ENCODE assay signal across 8 mouse cellular contexts in genomic region chr2:104027458-104028138, GRCm38 (mm10). TPM values are rescaled to one million over a fixed set of nuclear protein-coding genes. Genes with fewer than 3 reads are reported as not detected.
A peak's percentile ranks its signal among the peaks of the same experiment; 100 is the strongest.
DNase-seq lines count a peak whose midpoint lies in the region; ATAC-seq and TF ChIP-seq lines count a peak whose summit lies in the region.

Gene Fbxo3 (plus strand): TSS chr2:104027721.

- H3K27ac ChIP-seq in cerebellum, adult 2 months (ENCODE audit: insufficient read depth, low read length): peak within 1 kb of the TSS; percentile 91
- peak within 1 kb of the TSS; percentile 68 for H3K27ac ChIP-seq in lung, embryonic 14.5 days (ENCODE audit: low read depth)

- 2% methylated on average over 36 of the region's 44 CpGs for WGBS in cerebellum, adult 2 months
- WGBS in lung, embryonic 14.5 days: under 1% methylated on average over 30 of the region's 44 CpGs

- peak; percentile 78 for ATAC-seq in G1E (ENCODE audit: extremely low read depth, insufficient number of reproducible peaks, low FRiP score, poor library complexity, severe bottlenecking)
- ATAC-seq in lung, embryonic 14.5 days (ENCODE audit: insufficient read depth): peak; percentile 97
- ATAC-seq in neutrophil, adult 5-6 weeks (ENCODE audit: extremely low read depth, insufficient number of reproducible peaks, low FRiP score, poor library complexity, severe bottlenecking): peak; percentile 82

- DNase-seq in G1E (ENCODE audit: low spot score): peak; percentile 94
- DNase-seq in cerebellum, adult 2 months: peak; percentile 91 to 93
- peak; percentile 51 for DNase-seq in forelimb bud, embryonic 11.5 days (ENCODE audit: low read depth, low spot score)
- peak; percentile 92 for DNase-seq in heart, postnatal 4 days
- peak; percentile 75 to 76 for DNase-seq in layer of hippocampus, adult 8-10 months (ENCODE audit: low spot score in 2 of 2)
- peak; percentile 85 for DNase-seq in lung, embryonic 14.5 days
- DNase-seq in thymus, adult 18-20 months: peak; percentile 84

- peak within 1 kb of the TSS; percentile 89 for H3K9ac ChIP-seq in lung, embryonic 14.5 days

- H3K36me3 ChIP-seq in G1E (replicated peaks): peaks cover 25% of the 10 kb centered on the region
- H3K36me3 ChIP-seq in lung, embryonic 14.5 days (ENCODE audit: insufficient read depth): no peaks in the 10 kb centered on the region

- peak within 1 kb of the TSS; percentile 77 for H3K4me2 ChIP-seq in lung, embryonic 14.5 days

- TF ChIP-seq POLR2A in cerebellum, adult 2 months (IDR thresholded peaks at IDR 0.05; ENCODE audit: borderline replicate concordance, insufficient read depth, low read length): peak; percentile 56; the same call in 1 of the 2 replicates

- H3K27me3 ChIP-seq in G1E (ENCODE audit: insufficient read depth, low read length): no peaks in the 10 kb centered on the region
- H3K27me3 ChIP-seq in cerebellum, adult 2 months (ENCODE audit: control insufficient read depth, insufficient read depth, low read length): no peaks in the 10 kb centered on the region
- no peaks in the 10 kb centered on the region for H3K27me3 ChIP-seq in lung, embryonic 14.5 days (ENCODE audit: insufficient read depth, low read length)

- no peak for TF ChIP-seq CTCF in G1E (IDR thresholded peaks at IDR 0.05; ENCODE audit: low read depth, low read length)
- no peak for TF ChIP-seq CTCF in cerebellum, adult 2 months (IDR thresholded peaks at IDR 0.05; ENCODE audit: borderline replicate concordance, insufficient read depth, low read depth, low read length)
- peak; percentile 41 for TF ChIP-seq CTCF in lung, embryonic 14.5 days (IDR thresholded peaks at IDR 0.05; ENCODE audit: low read depth)

- peak within 1 kb of the TSS; percentile 99 for H3K4me3 ChIP-seq in G1E (ENCODE audit: low read depth, low read length)
- H3K4me3 ChIP-seq in cerebellum, adult 2 months (replicated peaks; ENCODE audit: insufficient read depth, low read depth, low read length): peak within 1 kb of the TSS; percentile 93
- peak within 1 kb of the TSS; percentile 95 for H3K4me3 ChIP-seq in lung, embryonic 14.5 days (ENCODE audit: low read depth, low read length)

- H3K9me3 ChIP-seq in G1E (replicated peaks): 0 out of 2 replicates have a peak, but pooled peaks cover 3% of the 10 kb centered on the region
- no peaks in the 10 kb centered on the region for H3K9me3 ChIP-seq in lung, embryonic 14.5 days (ENCODE audit: low read depth, low read length)

- peaks cover 37% of the 10 kb centered on the region for H3K4me1 ChIP-seq in G1E (ENCODE audit: insufficient read depth, low read depth, low read length)
- H3K4me1 ChIP-seq in cerebellum, adult 2 months (ENCODE audit: control insufficient read depth, insufficient read depth, low read length): peaks cover 9% of the 10 kb centered on the region; the same call in 1 of the 2 replicates
- H3K4me1 ChIP-seq in lung, embryonic 14.5 days (ENCODE audit: insufficient read depth): 0 out of 2 replicates have a peak, but pooled peaks cover 2% of the 10 kb centered on the region

RNA-seq across cellular contexts. Expression of gene Fbxo3, which starts in this region (rescaled TPM):
- total RNA-seq in G1E (2014; fragmentation: Nextera tagmentation) (113 and 126 TPM in 2 replicates), G1E (2017) (76.4 and 79.5 TPM in 2 replicates)
- 9.4 and 12.6 TPM in 2 replicates for polyA plus RNA-seq in G1E (2012)
- 65.7 and 70.8 TPM in 2 replicates for polyA plus RNA-seq in cerebellum, adult 2 months (2012; rRNA removed)
- total RNA-seq in heart, postnatal 4 days (2021): 10 to 100 TPM; 42.6 to 46.6 TPM
- 10 to 100 TPM; 42.1 to 51.9 (median 47.6) TPM for total RNA-seq in layer of hippocampus, adult 8-10 months (2022)
- polyA plus RNA-seq in lung, embryonic 14.5 days (2014; fragmentation: Nextera tagmentation; extraction: Ambion mirVana): 54.0 and 56.6 TPM in 2 replicates
- 45.3 and 46.8 TPM in 2 replicates for total RNA-seq in neutrophil, adult 5-6 weeks (2017)

Comparison
In these comparisons a context has a peak if more than half of its experiments do, and no peak if none do; other contexts are left out.
1. Peak in every context shown above with its lines: DNase-seq, ATAC-seq, H3K4me3 ChIP-seq and H3K27ac ChIP-seq.